Mouse (Mus musculus): Measurements from ENCODE around the gene Immp2l.
A peak's percentile ranks its signal among the peaks of the same experiment; 100 is the strongest.

The Immp2l gene

DNA sequence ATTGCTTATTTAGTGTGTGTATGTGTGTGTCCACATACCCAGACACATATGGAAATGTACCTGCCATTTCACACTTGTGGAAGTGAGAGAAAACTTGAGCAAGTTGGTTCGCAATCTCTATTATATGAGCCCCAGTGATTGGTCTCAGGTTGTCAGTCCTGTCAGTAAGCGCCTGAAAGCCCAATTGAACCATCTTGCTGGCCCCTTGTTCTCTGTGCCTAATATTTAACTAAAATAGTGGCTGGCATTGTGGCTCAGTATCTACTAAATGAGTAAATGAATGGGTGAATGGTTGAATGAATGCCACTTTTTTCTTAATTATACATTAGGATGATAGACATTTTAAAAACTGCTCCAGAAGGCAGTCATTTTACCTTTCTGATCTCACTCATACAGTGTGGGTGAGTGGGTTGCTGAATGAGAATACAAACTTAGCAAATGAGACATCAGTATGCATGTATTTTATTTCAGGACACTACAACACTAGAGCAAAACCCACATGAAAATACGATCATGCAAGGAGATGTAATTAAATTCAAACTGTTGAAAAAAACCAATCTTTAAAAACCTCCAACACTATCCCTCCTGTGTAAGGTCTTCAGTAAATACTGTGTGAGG is 444.6 kb downstream of the Immp2l start:
- DNase-seq = no peak

DNA sequence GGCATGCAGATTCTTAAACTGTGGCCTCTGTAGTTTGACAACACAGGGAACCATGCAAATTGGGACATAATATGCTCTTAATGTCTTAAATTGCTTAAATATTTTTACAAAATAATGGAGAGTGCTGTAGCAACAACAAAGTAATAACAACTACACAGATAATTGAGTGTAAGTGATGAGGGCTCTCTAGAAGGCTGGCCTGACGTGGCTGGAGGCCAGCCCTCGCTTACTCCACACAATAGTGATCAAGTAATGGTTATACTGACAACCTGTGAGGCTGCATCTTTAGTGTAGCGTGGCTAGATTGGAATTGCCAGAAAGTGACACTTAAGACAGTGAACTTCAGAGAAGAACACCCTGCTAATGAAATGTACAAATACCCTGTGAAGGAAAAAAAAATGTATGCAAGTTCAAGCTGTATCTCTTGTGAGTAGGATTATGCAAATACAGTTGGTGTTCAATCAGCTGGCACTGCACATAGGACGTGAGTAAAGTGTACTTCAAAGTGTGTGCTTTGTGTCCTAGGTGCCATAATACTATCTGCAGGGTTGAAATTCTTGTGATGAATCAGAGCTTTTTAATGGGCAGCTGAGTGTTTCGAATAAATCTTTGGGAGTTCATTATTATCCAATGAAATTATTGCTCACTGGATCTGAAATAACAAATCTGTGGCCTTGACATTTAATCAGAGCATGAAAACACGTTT is 445.4 kb downstream of the Immp2l start:
- no peak for DNase-seq

- DNase-seq = no peak
These were observed 457.6 kb downstream of the Immp2l start for GRCm38 (mm10) chr12:41481486-41481885.

DNA sequence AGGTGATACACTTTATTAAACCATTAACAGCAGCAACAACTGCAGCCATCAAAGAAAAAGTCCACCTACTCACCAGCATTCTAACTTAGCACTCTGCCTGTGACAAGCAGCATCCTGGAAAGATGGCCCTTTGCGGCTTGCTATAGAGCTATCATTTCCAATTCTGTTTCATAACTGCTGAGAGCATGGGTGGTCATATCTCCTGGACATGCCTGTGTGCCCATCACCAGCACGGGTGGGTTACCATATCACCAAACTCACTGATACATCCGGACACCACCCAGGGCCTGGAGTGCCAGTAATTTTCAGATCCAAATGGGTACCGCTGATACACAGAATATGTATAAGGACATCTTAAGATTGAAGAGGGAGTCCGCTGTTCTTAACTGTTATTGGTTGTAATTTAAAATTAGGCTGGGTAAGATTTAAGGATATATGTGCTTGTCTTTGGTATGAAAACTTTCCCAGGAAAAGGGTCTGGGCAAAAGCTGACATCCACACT is 459.3 kb downstream of the Immp2l start:
- DNase-seq = peak in 1 of 2 experiments; percentile 1

- peak; percentile 6 to 11 for DNase-seq
These were observed 459.9 kb downstream of the Immp2l start for GRCm38 (mm10) chr12:41483593-41484451.

GRCm38 (mm10) chr12:41484689-41485511 is 461.0 kb downstream of the Immp2l start:
- peak; percentile 10 to 12 for DNase-seq

GRCm38 (mm10) chr12:41485512-41486215 is 461.8 kb downstream of the Immp2l start:
- peak; percentile 15 to 27 for DNase-seq

- no peak for DNase-seq
These were observed 462.4 kb downstream of the Immp2l start, which contains the start of gene Lrrn3 for GRCm38 (mm10) chr12:41486331-41486730. Gene Lrrn3 (minus strand): TSS chr12:41486431.

GRCm38 (mm10) chr12:41487005-41487404 is 463.1 kb downstream of the Immp2l start:
- DNase-seq = peak; percentile 55 to 58

- peak; percentile 8 to 30 for DNase-seq
These were observed 470.7 kb downstream of the Immp2l start for GRCm38 (mm10) chr12:41494620-41495019.

GRCm38 (mm10) chr12:41500049-41500820 is 476.3 kb downstream of the Immp2l start:
- peak; percentile 27 to 47 for DNase-seq

GRCm38 (mm10) chr12:41508610-41509009 is 484.7 kb downstream of the Immp2l start:
- no peak for DNase-seq

GRCm38 (mm10) chr12:41510588-41510987 is 486.7 kb downstream of the Immp2l start:
- no peak for DNase-seq

DNA sequence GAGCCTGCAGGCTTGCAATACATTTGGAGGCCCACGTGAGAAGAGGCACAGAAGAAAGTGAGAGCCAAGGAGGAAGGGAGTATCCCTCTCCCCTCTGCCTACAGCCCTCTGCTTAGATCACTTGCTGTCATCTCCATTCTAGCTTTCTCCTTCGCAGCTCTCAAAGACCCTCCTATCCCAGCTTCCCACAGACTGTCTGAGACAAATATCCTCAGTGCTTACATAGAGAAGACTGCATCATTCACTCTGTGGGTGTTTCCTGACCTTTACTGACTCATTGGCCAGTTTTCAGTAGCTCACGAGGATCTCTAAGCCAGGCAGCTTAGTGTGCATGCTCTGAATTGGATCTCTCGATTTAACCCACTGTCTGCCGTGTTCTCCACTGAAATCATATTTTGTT is 495.0 kb downstream of the Immp2l start:
- no peak for DNase-seq

DNA sequence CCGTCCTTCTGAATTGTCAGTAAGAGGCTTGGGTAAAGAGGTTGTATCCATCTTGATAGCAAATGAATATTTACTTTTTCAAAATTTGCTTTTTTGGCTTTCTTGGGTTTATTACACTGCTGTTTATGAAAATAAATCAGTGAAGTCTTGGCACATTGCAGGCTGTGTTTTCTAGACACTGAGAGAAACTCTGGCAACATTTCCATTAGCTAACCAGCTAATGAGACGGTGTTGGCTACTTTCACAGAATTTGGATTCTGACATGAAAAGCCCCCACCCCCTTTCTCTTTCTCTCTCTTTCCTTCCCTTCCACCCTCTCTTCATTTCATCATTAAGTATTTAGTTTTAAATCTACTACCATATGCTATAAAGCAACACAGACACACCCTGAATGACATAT is 496.4 kb downstream of the Immp2l start:
- DNase-seq = no peak

DNA sequence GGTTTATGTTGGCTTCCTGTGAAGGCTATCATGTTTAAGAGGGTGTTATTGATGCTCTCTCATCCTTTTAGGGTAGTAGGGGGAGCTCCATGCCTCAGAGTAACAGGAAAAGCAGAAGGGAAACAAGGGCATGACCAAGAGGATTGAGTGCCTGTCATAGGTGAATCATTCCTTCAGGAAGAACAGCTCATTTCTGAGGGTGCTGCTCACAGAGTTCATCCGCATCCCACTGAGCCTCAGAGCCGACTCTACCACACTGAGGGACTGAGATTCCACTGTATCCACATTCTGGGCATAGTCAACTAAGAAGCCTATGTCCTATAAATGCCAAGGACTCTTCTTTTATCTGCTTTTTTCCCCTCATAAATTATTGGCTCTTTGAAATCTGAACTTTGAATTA is 497.8 kb downstream of the Immp2l start:
- DNase-seq = no peak

- no peak for DNase-seq
These were observed 502.8 kb downstream of the Immp2l start for GRCm38 (mm10) chr12:41526688-41527087.

DNA sequence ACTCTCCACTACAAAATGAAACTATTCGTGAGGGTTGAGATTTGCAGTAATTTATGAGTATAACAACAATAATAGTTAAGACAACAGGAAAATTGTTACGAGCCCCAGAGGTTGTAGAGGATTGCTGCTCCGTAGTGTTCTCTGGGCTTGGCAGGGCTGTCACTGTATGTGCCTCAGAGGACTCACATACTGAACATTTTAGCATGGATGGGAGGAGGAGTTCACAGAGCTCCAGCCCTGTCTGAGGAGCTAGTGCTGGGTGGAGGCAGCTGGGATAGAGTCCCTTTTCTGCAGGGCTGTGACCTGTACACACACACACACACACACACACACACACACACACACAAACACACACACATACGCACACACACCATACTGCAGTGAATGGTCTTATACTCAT is 504.5 kb downstream of the Immp2l start:
- no peak for DNase-seq

- DNase-seq = no peak
These were observed 516.1 kb downstream of the Immp2l start for GRCm38 (mm10) chr12:41539989-41540388.

DNA sequence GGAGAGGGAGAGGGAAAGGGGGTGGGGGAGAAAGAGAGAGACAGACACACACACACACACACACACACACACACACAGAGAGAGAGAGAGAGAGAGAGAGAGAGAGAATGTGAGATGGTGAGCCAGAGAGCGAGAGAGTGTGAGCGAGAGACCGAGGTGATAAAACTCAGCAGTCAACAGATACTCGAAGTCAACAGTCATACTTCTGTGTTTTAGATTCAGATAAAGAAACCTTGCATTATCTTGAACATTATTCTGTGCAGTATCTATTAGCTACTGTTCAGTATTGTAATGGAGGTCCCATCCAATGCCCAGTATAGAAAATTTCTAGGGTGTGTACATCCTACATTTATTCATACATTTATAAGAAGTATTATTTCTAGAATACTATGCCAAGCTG is 527.7 kb downstream of the Immp2l start:
- DNase-seq = no peak

GRCm38 (mm10) chr12:41557832-41558231 is 533.9 kb downstream of the Immp2l start:
- no peak for DNase-seq

Measured in B cell, adult 2 months (primary cell).